Mouse (Mus musculus): ENCODE results near the gene Lix1. TPM values are rescaled to one million over a fixed set of nuclear protein-coding genes. Genes with fewer than 3 reads are reported as not detected.
"Not testable (repeated sequence)": the region's sequence is repeated elsewhere in the genome, so short reads cannot be mapped to it uniquely, and the experiment has no call there.

Gene Lix1
- polyA plus RNA-seq, 1 experiment: 0.12 TPM

DNA sequence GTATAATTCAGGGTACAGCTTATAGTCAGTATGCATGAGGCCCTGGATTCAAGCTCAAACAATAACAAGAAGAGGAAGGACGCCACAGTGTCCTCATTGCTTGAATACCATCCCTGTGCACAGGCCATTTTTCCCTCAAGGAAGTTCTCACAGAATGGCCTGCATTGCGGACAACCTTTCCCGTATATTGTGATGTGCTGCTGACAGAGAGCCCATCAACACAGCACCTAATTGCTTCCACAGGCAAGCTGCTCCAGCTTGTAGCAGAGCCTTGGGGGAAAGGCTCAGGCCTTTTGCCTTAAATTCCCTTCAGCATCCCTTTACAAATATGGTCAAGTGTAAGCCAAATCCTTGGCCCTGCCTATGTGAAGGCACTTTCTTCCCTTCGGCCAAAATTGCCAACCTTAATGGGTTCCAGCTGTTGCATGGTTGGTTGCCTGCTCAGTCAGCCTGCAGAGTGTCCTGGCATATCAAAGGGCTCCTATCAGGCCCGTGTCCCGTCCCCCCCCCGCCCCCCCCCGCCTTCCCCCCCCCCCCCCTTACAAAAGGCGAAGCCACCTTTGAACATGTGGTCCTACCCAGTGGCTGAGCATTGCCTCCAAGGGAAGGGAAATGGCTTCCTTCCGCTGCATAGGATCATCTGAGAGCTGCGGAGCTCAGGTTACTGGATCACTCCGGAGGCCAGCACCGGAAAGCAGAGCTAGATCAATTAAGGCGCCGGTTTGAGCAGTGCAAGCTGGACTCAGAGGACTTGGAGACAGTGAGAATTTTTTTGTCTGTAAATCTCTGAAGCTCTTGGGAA, 88.5 kb downstream of the Lix1 start:
- Histone ChIP-seq H3K27ac (ENCODE audit: insufficient read depth, low read length) (no peak overlapping the region), H3K27me3 (ENCODE audit: control insufficient read depth, insufficient read depth, low read length) (no peaks in the 10 kb centered on the region), H3K36me3 (ENCODE audit: control insufficient read depth, insufficient read depth, low read length) (no peaks in the 10 kb centered on the region), H3K4me1 (ENCODE audit: control insufficient read depth, insufficient read depth, insufficient read length) (no peaks in the 10 kb centered on the region), H3K4me3 (ENCODE audit: extremely low read depth, insufficient read depth, insufficient read length) (no peak overlapping the region)
- DNase-seq (ENCODE audit: low read depth in 1 of 2, low spot score in 2 of 2): no peak
- TF ChIP-seq POLR2A (IDR thresholded peaks at IDR 0.05; ENCODE audit: low read depth, low read length) (no peak), CTCF (IDR thresholded peaks at IDR 0.05; ENCODE audit: extremely low read depth, insufficient read depth, insufficient read length, insufficient replicate concordance) (no peak)
- WGBS: 66% methylated on average over 12 of the region's 15 CpGs

DNA sequence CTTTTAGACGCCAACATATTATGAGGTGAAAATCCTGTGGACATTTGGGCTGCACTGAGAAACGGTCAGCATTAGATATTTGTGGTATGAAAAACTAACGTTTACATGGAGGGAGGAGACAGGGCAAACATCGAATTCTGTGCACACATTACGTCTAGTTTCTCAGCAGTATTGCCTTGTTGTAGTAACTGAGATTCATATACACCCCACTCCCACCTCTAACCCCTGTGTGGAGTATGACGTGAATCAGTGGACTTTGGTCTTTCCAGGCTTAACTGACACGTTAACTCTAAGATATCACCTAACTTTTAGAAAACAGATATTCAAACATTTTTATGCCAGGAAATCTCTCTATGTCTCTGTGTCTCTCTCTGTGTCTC, 89.1 kb downstream of the Lix1 start:
- Histone ChIP-seq H3K27ac (ENCODE audit: insufficient read depth, low read length) (no peak overlapping the region), H3K27me3 (ENCODE audit: control insufficient read depth, insufficient read depth, low read length) (no peaks in the 10 kb centered on the region), H3K4me1 (ENCODE audit: control insufficient read depth, insufficient read depth, insufficient read length) (no peaks in the 10 kb centered on the region), H3K4me3 (ENCODE audit: extremely low read depth, insufficient read depth, insufficient read length) (no peak overlapping the region), H3K36me3 (ENCODE audit: control insufficient read depth, insufficient read depth, low read length) (no peaks in the 10 kb centered on the region)
- WGBS: 85% methylated on average over 7 of the region's 7 CpGs
- no peak for DNase-seq (ENCODE audit: low read depth in 1 of 2, low spot score in 2 of 2)
- TF ChIP-seq POLR2A (IDR thresholded peaks at IDR 0.05; ENCODE audit: low read depth, low read length): no peak
- TF ChIP-seq CTCF (IDR thresholded peaks at IDR 0.05; ENCODE audit: extremely low read depth, insufficient read depth, insufficient read length, insufficient replicate concordance): no peak

DNA sequence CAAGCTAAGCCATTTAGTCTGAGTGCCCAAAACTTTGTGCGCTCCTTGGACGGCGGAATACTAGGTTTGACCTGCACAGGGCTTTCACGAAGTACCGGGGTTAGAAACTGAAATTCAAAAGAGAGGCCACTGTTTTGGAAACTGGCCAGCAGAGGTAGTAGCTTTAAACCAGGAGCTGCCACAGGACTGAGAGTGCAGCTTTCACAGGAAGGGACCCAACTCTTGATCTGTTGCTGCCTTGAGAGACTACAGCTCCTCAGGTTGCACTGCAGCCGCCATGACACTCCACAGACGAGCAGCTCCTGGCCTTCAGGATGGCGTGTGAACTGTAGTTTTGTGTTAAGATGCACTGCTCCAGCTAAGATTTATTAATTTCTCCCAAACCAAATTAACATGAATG, 89.6 kb downstream of the Lix1 start:
- 87% methylated on average over 8 of the region's 8 CpGs for WGBS
- no peaks in the 10 kb centered on the region for H3K4me1 ChIP-seq (ENCODE audit: control insufficient read depth, insufficient read depth, insufficient read length)
- no peak for TF ChIP-seq POLR2A (IDR thresholded peaks at IDR 0.05; ENCODE audit: low read depth, low read length)
- no peak for TF ChIP-seq CTCF (IDR thresholded peaks at IDR 0.05; ENCODE audit: extremely low read depth, insufficient read depth, insufficient read length, insufficient replicate concordance)

DNA sequence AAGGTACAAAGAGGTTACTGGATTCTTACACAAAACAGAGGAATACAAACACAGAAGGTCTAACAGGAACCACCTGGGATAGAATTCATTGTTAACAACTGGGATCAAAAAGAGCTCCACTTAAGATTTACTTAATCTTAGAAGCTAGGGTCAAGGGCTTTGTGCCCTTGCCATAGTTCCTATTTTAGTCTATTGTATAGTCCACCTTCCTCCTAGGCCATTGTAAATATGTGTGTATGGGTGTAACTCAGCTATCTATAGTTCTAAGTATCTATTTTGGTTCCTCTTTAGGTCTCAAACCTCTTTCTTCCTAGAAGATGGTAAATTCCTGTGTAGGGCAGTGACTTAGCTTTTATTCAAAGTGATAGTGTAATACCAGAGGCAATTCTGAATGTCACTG, 93.8 kb downstream of the Lix1 start:
- not testable (repeated sequence) for H3K4me3 ChIP-seq (ENCODE audit: extremely low read depth, insufficient read depth, insufficient read length); H3K36me3 ChIP-seq (ENCODE audit: control insufficient read depth, insufficient read depth, low read length); H3K4me1 ChIP-seq (ENCODE audit: control insufficient read depth, insufficient read depth, insufficient read length); H3K27me3 ChIP-seq (ENCODE audit: control insufficient read depth, insufficient read depth, low read length); DNase-seq (ENCODE audit: low read depth in 1 of 2, low spot score in 2 of 2); H3K27ac ChIP-seq (ENCODE audit: insufficient read depth, low read length)

More for the DNA sequence above, 89.6 kb downstream of the Lix1 start:
- Histone ChIP-seq H3K4me3 (ENCODE audit: extremely low read depth, insufficient read depth, insufficient read length) (no peak overlapping the region), H3K27me3 (ENCODE audit: control insufficient read depth, insufficient read depth, low read length) (no peaks in the 10 kb centered on the region), H3K36me3 (ENCODE audit: control insufficient read depth, insufficient read depth, low read length) (no peaks in the 10 kb centered on the region), H3K27ac (ENCODE audit: insufficient read depth, low read length) (no peak overlapping the region)
- no peak for DNase-seq (ENCODE audit: low read depth in 1 of 2, low spot score in 2 of 2)

DNA sequence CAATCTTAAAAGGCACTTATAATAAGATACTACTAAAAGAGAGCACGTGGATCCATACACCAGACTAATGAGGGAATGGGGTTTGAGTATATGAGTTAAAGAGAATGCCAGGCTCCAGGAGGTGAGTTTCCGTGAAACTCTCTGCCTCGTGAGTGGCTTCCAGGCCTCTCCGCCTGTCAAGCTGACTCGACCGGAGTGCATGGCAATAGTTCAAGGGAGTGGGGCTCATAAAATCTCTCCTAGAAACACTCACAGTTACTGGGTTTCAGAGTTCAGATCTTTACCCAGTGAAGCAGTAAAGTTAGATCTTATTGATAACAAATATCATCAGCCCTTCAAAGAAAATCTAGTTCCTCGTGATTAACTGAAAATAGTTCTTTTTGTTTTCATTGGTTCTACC, 94.3 kb downstream of the Lix1 start:
- Histone ChIP-seq H3K4me1 (ENCODE audit: control insufficient read depth, insufficient read depth, insufficient read length) (no peaks in the 10 kb centered on the region), H3K36me3 (ENCODE audit: control insufficient read depth, insufficient read depth, low read length) (no peaks in the 10 kb centered on the region), H3K27ac (ENCODE audit: insufficient read depth, low read length) (no peak overlapping the region), H3K4me3 (ENCODE audit: extremely low read depth, insufficient read depth, insufficient read length) (no peak overlapping the region), H3K27me3 (ENCODE audit: control insufficient read depth, insufficient read depth, low read length) (no peaks in the 10 kb centered on the region)
- 86% methylated on average over 7 of the region's 7 CpGs for WGBS
- no peak for DNase-seq (ENCODE audit: low read depth in 1 of 2, low spot score in 2 of 2)
- no peak for TF ChIP-seq POLR2A (IDR thresholded peaks at IDR 0.05; ENCODE audit: low read depth, low read length)
- no peak for TF ChIP-seq CTCF (IDR thresholded peaks at IDR 0.05; ENCODE audit: extremely low read depth, insufficient read depth, insufficient read length, insufficient replicate concordance)

DNA sequence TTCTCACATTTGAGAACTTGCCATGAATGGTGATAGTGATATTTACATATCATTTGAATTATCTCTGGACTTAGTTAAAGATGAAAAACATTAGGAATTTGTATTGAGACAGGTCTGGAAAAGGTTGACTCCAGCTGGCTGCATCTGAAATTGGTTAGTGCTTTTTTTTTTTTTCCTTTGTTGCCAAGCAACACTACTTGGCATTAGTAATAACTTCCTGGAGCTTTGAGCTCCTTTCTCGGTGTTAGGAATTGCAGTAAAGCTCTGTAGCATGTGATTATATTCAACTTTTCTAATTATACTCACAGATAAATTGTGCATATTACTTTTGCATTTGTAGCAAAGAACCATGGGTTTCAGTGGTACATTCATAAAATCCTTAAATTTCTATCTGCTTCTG, 96.4 kb downstream of the Lix1 start:
- TF ChIP-seq POLR2A (IDR thresholded peaks at IDR 0.05; ENCODE audit: low read depth, low read length) (no peak), CTCF (IDR thresholded peaks at IDR 0.05; ENCODE audit: extremely low read depth, insufficient read depth, insufficient read length, insufficient replicate concordance) (no peak)
- H3K27me3 ChIP-seq (ENCODE audit: control insufficient read depth, insufficient read depth, low read length): no peaks in the 10 kb centered on the region
- WGBS: 44% methylated on average over 1 of the region's 1 CpGs

DNA sequence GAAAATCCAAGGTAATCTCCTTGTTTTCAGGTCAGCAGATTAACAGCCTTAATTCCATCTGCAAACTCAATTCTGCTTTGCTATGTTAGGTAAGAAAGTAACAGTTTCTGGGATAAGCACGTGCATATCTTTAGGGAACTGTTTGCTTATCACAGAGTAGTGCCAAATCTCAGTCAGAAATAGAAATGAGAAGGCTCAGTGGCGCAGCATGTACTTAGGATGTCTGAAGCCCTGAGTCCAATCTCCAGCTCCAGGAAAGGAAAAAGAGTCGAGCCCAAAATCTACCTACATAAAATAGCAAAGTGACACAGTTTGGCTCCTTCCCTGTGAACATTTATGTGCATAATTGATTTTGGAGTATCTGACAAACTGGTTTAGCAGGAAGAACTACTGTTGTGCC, 96.8 kb downstream of the Lix1 start:
- no peak for DNase-seq (ENCODE audit: low read depth in 1 of 2, low spot score in 2 of 2)
- TF ChIP-seq CTCF (IDR thresholded peaks at IDR 0.05; ENCODE audit: extremely low read depth, insufficient read depth, insufficient read length, insufficient replicate concordance) (no peak), POLR2A (IDR thresholded peaks at IDR 0.05; ENCODE audit: low read depth, low read length) (no peak)
- H3K27ac ChIP-seq (ENCODE audit: insufficient read depth, low read length): no peak overlapping the region
- WGBS: 84% methylated on average over 3 of the region's 3 CpGs
- H3K4me1 ChIP-seq (ENCODE audit: control insufficient read depth, insufficient read depth, insufficient read length): no peaks in the 10 kb centered on the region
- H3K4me3 ChIP-seq (ENCODE audit: extremely low read depth, insufficient read depth, insufficient read length): no peak overlapping the region
- H3K27me3 ChIP-seq (ENCODE audit: control insufficient read depth, insufficient read depth, low read length): no peaks in the 10 kb centered on the region
- no peaks in the 10 kb centered on the region for H3K36me3 ChIP-seq (ENCODE audit: control insufficient read depth, insufficient read depth, low read length)

More for the DNA sequence above, 96.4 kb downstream of the Lix1 start:
- Histone ChIP-seq H3K4me1 (ENCODE audit: control insufficient read depth, insufficient read depth, insufficient read length) (no peaks in the 10 kb centered on the region), H3K27ac (ENCODE audit: insufficient read depth, low read length) (no peak overlapping the region), H3K4me3 (ENCODE audit: extremely low read depth, insufficient read depth, insufficient read length) (no peak overlapping the region), H3K36me3 (ENCODE audit: control insufficient read depth, insufficient read depth, low read length) (no peaks in the 10 kb centered on the region)
- no peak for DNase-seq (ENCODE audit: low read depth in 1 of 2, low spot score in 2 of 2)
